Mouse (Mus musculus) myocyte (in vitro differentiated cells): Measurements from ENCODE around the gene Atp1a2.

Source experiments
- CEBPB ChIP-seq: IDR thresholded peaks from 2 replicates; pipeline ENCODE4 v1.6.1; 2011; ENCODE audit warnings: mild to moderate bottlenecking, moderate library complexity; ENCODE audit not compliant: poor library complexity, insufficient read depth, severe bottlenecking
- MAX ChIP-seq: IDR thresholded peaks from one replicate; pipeline ENCODE4 v1.6.1; 2011; ENCODE audit warnings: low read depth, mild to moderate bottlenecking, control low read depth
- MYOD1 ChIP-seq, 3 experiments: IDR thresholded peaks; one replicate each; pipeline ENCODE4 v1.6.1; 2011; ENCODE audit warnings: control low read depth in 2 of 3, low read depth in 2 of 3, mild to moderate bottlenecking in 2 of 3, moderate library complexity in 1 of 3; ENCODE audit not compliant: insufficient read length in 2 of 3, control insufficient read depth in 1 of 3
- MYOG ChIP-seq, 3 experiments: IDR thresholded peaks; one replicate each; pipeline ENCODE4 v1.6.1; 2011; ENCODE audit warnings: control low read depth in 2 of 3, low read depth in 2 of 3, mild to moderate bottlenecking in 2 of 3; ENCODE audit not compliant: insufficient read length in 2 of 3, control insufficient read depth in 1 of 3, insufficient read depth in 1 of 3
- POLR2A ChIP-seq: IDR thresholded peaks from one replicate; pipeline ENCODE4 v1.6.1; 2011; ENCODE audit warnings: low read depth, mild to moderate bottlenecking, control low read depth, moderate library complexity; ENCODE audit not compliant: insufficient read length
- TCF12 ChIP-seq: IDR thresholded peaks from one replicate; pipeline ENCODE4 v1.6.1; 2011; ENCODE audit warnings: mild to moderate bottlenecking, control low read depth; ENCODE audit not compliant: poor library complexity, insufficient read depth, severe bottlenecking
- TCF3 ChIP-seq: IDR thresholded peaks from one replicate; pipeline ENCODE4 v1.6.1; 2011; ENCODE audit warnings: low read depth, control low read depth; ENCODE audit not compliant: insufficient read length
- USF1 ChIP-seq: IDR thresholded peaks from one replicate; pipeline ENCODE4 v1.6.1; 2011; ENCODE audit warnings: low read depth, mild to moderate bottlenecking, control low read depth, moderate library complexity

- TF ChIP-seq POLR2A, result no peak
- no peak for TF ChIP-seq MYOD1 (IDR thresholded peaks at IDR 0.05; ENCODE audit: control insufficient read depth in 1 of 3, insufficient read length in 2 of 3, low read depth in 2 of 3)
- no peak for TF ChIP-seq TCF12
- TF ChIP-seq CEBPB, result no peak
- TF ChIP-seq USF1, result no peak
- TF ChIP-seq MYOG (IDR thresholded peaks at IDR 0.05; ENCODE audit: control insufficient read depth in 1 of 3, insufficient read depth in 1 of 3, insufficient read length in 2 of 3, low read depth in 2 of 3), result no peak
- TF ChIP-seq TCF3, result no peak
- TF ChIP-seq MAX, result no peak
These were observed 15.1 kb upstream of the Atp1a2 start for GRCm38 (mm10) chr1:172312768-172313561.
